Mouse (Mus musculus) heart, adult 18-20 months (tissue): ENCODE measurements around the gene Gm10376. TPM values are rescaled to one million over a fixed set of nuclear protein-coding genes. Genes with fewer than 3 reads are reported as not detected.
"Not testable (repeated sequence)": the region's sequence is repeated elsewhere in the genome, so short reads cannot be mapped to it uniquely, and the experiment has no call there.

Experiments
- DNase-seq, 2 experiments: peaks; one replicate each; pipeline ENCODE4 v3.0.0; 2021 to 2022; ENCODE audit warnings: mixed read lengths in 1 of 2
- long read RNA-seq, 2 experiments: library from polyadenylated mRNA; stranded (forward); transcript quantifications; one replicate each; pipeline ENCODE4 v2.0.0; 2021
- total RNA-seq, 2 experiments: library from RNA; stranded (reverse); gene quantifications; 2 replicates each; pipeline ENCODE4 v1.2.3; 2021

Gm10376 gene
- not detected for total RNA-seq
- long read RNA-seq, experiment 1 = 0 reads
- long read RNA-seq, experiment 2 = 0 reads

DNA sequence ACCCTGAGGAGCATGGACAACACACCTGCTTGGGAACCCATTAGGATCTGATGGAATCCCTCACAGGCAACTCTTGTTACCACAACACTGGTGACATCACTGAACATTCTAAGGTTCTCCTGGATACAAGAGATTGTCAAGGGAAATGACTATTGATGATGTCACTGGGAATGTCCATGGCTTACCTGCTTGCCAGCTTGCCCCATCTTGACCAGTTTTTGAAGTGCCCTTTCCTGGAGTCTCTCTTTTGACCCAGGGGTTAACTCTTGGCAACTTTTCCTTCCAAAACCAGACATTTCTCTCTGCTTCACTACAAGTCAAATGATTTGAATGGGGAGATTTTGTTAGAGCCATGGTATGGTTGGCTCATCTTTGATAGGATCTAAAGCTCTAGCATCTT lies at the start of gene Gm10376:
Gene Gm10376, minus strand, starts transcription at position 101 of the 400 bp plus-strand sequence.
- not testable (repeated sequence) for DNase-seq

GRCm38 (mm10) chr14:43060179-43060578 lies 44.8 kb upstream of the Gm10376 start:
- DNase-seq = not testable (repeated sequence)

DNA sequence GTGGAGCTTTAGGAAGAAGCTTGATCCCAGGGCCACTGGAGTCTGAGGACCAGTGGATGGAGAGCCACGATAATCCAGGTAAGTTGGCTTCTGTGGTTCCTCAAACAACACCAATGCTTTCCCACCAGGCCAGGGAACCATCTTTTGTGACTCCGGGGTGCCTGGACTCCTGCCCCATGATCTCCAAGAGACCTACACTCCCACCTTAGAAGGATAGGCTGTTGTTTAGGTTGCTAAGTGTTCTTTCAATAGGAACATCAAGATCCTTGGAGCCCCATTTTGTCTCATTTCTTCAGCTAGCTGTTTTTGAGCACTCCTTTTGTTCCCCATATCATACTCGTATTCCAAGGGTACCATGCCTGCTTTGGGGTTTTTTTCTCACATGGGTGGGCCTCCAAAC lies 42.6 kb upstream of the Gm10376 start:
- DNase-seq = not testable (repeated sequence)

DNA sequence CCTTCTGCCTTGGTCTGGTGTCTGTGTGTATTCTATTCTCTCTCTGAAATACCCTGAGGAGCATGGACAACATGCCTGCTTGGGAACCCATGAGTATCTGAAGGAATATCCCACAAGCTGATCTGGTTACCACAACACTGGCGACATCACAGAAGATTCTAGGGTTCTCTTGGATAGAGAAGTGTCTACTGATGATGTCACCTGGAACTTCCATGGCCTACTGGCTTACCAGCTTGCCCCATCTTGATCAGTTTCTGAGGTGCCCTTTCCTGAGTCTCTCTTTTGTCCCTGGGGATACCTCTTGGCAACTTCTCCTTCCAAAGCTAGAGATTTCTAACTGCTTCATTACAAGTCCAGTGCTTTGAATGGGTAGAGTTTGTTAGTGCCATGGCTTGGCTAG lies 21.9 kb downstream of the Gm10376 start, which contains the start of gene Gm8082:
Gene Gm8082, minus strand, starts transcription at position 101 of the 400 bp plus-strand sequence.
- not testable (repeated sequence) for DNase-seq

Other genes starting within 250 kb of the Gm10376 start
- gene Gm3015, start 246.8 kb downstream of the Gm10376 start, total RNA-seq = not detected
- not detected for gene Gm10377, start 217.6 kb downstream of the Gm10376 start, total RNA-seq
- gene Gm21977, start 162.2 kb downstream of the Gm10376 start, total RNA-seq = not detected
- not detected for gene Gm8082, start 22.0 kb downstream of the Gm10376 start, total RNA-seq
- not detected for gene Gm8094, start 61.0 kb upstream of the Gm10376 start, total RNA-seq
- not detected for gene Gm8104, start 85.0 kb upstream of the Gm10376 start, total RNA-seq
- gene Gm7233, start 164.2 kb upstream of the Gm10376 start, total RNA-seq = not detected
- not detected for gene Gm8122, start 219.7 kb upstream of the Gm10376 start, total RNA-seq
- gene Gm8126, start 243.0 kb upstream of the Gm10376 start, total RNA-seq = not detected